Mouse (Mus musculus) heart, embryonic 16.5 days (tissue): ENCODE measurements around the gene Dnal4. TPM values are rescaled to one million over a fixed set of nuclear protein-coding genes. Genes with fewer than 3 reads are reported as not detected.
A peak's percentile ranks its signal among the peaks of the same experiment; 100 is the strongest.
"Not testable (repeated sequence)": the region's sequence is repeated elsewhere in the genome, so short reads cannot be mapped to it uniquely, and the experiment has no call there.

Experiments
- ATAC-seq: fragments of 200-750 bp; cut with Nextera tagmentation; replicated peaks from 2 replicates; pipeline ENCODE4 v1.8.0; 2017; ENCODE audit warnings: moderate number of reproducible peaks; ENCODE audit not compliant: insufficient read depth, low FRiP score; ENCODE audit errors: extremely low read depth
- H3K27ac ChIP-seq: fragments of 300-500 bp; sonication (generic); 2 replicates; pipeline ENCODE4 v1.5.1; 2014; ENCODE audit warnings: mild to moderate bottlenecking, low read length, control low read depth, moderate library complexity
- H3K27me3 ChIP-seq: fragments of 300-500 bp; sonication (generic); 2 replicates; pipeline ENCODE4 v1.6.1; 2014; ENCODE audit warnings: low read length, mixed read lengths; ENCODE audit not compliant: control insufficient read depth, insufficient read depth
- H3K36me3 ChIP-seq: fragments of 300-500 bp; sonication (generic); 2 replicates; pipeline ENCODE4 v1.6.1; 2014; ENCODE audit not compliant: control insufficient read depth, insufficient read depth
- H3K4me1 ChIP-seq: fragments of 300-500 bp; sonication (generic); 2 replicates; pipeline ENCODE4 v1.6.1; 2014; ENCODE audit warnings: low read length, mixed read lengths; ENCODE audit not compliant: control insufficient read depth, insufficient read depth
- H3K4me2 ChIP-seq: fragments of 300-500 bp; sonication (generic); 2 replicates; pipeline ENCODE4 v1.6.1; 2014; ENCODE audit warnings: low read depth, mild to moderate bottlenecking, control low read depth, low read length
- H3K4me3 ChIP-seq: fragments of 300-500 bp; sonication (generic); 2 replicates; pipeline ENCODE4 v1.5.1; 2014; ENCODE audit warnings: mild to moderate bottlenecking, control low read depth, low read length
- H3K9ac ChIP-seq: fragments of 300-500 bp; sonication (generic); 2 replicates; pipeline ENCODE4 v1.6.1; 2014; ENCODE audit warnings: low read length, control low read depth
- H3K9me3 ChIP-seq: fragments of 300-500 bp; sonication (generic); replicated peaks from 2 replicates; pipeline ENCODE4 v1.6.1; 2016; ENCODE audit warnings: low read length; ENCODE audit not compliant: control insufficient read depth
- WGBS: fragments of 180-500 bp; shearing (Covaris S2); extraction: QIAGEN DNeasy Blood & Tissue Kit; methylation state at CpG from one replicate; pipeline ENCODE4 v1.1.7; 2014; 5-methylcytosine and 5-hydroxymethylcytosine counted together
- polyA plus RNA-seq: library from polyadenylated mRNA; unstranded; fragments of >200 nt; fragmentation: Nextera tagmentation; extraction: Ambion mirVana; gene quantifications from 2 replicates; pipeline ENCODE4 v1.2.1, GENCODE M21; 2015

Gene Dnal4
- polyA plus RNA-seq, 1 experiment from 2014 or later, result 43.5 TPM

DNA sequence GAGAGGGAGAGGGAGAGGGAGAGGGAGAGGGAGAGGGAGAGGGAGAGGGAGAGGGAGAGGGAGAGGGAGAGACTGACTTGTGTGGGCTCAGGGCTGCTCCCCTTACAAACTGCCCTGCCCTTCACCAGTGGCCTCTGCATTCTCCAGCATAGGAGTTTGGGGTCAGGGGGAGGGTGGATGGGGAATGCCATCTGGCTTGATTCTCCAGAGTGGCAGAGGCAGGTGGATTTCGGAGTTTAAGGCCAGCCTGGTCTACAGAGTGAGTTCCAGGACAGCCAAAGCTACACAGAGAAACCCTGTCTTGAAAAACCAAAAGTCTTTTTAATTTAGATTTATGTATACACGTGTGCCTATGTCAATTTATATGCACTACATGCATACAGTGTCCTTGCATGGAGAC is 35.2 kb upstream of the Dnal4 start:
- not testable (repeated sequence) for ATAC-seq, H3K27ac ChIP-seq, H3K4me1 ChIP-seq, H3K4me3 ChIP-seq, H3K9ac ChIP-seq, H3K9me3 ChIP-seq, H3K36me3 ChIP-seq, H3K4me2 ChIP-seq
- peaks cover 10% of the 10 kb centered on the region for H3K27me3 ChIP-seq
- 65% methylated on average over 2 of the region's 2 CpGs for WGBS

DNA sequence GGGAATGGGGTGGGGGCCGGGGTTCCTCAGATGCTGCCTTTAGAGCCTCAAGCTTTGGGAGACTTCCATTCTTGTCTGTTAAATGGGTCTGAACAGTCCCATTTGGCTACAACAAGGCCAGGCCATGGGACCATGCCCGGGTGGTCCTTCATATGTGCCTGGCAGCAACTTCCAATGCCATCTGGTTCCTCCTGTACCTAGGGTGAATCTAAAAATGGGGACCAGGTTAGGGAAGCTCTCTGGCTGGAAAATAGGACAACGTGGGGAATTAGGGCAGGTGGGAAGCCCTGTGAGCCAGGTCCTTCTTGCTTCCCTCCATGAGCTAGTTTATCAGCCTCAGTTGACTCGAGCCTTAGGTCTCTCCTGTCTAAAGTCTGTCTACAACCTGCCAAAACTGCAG is 33.3 kb upstream of the Dnal4 start:
- WGBS, result 61% methylated on average over 4 of the region's 4 CpGs
- Histone ChIP-seq H3K27ac (no peak overlapping the region), H3K27me3 (peaks cover 26% of the 10 kb centered on the region), H3K9ac (no peak overlapping the region), H3K4me3 (no peak overlapping the region), H3K4me2 (no peak overlapping the region), H3K4me1 (no peaks in the 10 kb centered on the region), H3K9me3 (no peaks in the 10 kb centered on the region), H3K36me3 (no peaks in the 10 kb centered on the region)
- no peak for ATAC-seq

DNA sequence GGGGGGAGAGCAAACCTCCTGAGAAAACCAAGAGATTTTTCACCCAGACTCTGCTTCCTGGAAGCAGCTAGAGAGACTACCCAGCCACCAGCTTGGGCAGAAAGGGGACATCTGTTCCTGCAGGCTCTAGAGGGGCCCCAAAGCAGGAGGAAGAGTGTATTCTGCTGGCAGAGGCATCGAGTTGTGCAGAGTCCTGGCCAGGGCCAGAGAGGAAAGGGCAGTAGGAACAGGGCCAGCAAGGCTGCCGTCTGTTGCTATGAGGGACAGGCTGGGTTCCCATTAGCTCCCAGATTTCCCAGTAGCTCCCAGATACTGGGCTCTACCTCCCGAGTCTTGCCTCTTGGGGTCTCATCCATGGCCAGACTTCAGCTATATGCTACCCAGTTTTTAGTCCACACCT is 32.4 kb upstream of the Dnal4 start:
- H3K4me1 ChIP-seq, result no peaks in the 10 kb centered on the region
- no peak overlapping the region for H3K9ac ChIP-seq
- H3K27ac ChIP-seq, result no peak overlapping the region
- peaks cover 35% of the 10 kb centered on the region for H3K27me3 ChIP-seq
- no peak for ATAC-seq
- 39% methylated on average over 3 of the region's 3 CpGs for WGBS
- H3K9me3 ChIP-seq, result no peaks in the 10 kb centered on the region
- H3K4me3 ChIP-seq, result no peak overlapping the region
- no peak overlapping the region for H3K4me2 ChIP-seq
- no peaks in the 10 kb centered on the region for H3K36me3 ChIP-seq

DNA sequence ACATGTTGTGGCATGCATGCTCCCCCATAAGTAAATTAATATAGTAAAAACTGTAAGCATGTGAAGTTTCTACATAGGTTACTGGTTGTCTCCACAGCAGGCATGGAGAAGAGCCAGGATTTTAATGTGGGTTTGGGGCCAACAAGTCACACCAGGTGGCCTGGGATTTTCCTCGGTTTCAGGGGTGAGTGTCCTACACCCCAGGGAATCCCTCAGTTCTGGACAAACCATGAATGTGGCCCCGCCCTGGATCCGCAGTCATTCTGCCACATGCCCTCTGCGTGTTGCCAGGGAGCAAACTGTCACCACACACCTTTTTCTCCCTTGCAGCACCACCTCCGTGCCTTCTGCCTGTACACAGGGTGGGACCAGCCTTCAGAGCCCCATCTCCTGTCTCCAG is 31.0 kb upstream of the Dnal4 start:
- ATAC-seq, result no peak
- H3K36me3 ChIP-seq, result no peaks in the 10 kb centered on the region
- 51% methylated on average over 5 of the region's 5 CpGs for WGBS
- no peak overlapping the region for H3K9ac ChIP-seq
- no peak overlapping the region for H3K27ac ChIP-seq
- no peak overlapping the region for H3K4me2 ChIP-seq
- no peaks in the 10 kb centered on the region for H3K9me3 ChIP-seq
- H3K4me3 ChIP-seq, result no peak overlapping the region
- peaks cover 42% of the 10 kb centered on the region for H3K27me3 ChIP-seq
- H3K4me1 ChIP-seq, result peaks cover 2% of the 10 kb centered on the region

DNA sequence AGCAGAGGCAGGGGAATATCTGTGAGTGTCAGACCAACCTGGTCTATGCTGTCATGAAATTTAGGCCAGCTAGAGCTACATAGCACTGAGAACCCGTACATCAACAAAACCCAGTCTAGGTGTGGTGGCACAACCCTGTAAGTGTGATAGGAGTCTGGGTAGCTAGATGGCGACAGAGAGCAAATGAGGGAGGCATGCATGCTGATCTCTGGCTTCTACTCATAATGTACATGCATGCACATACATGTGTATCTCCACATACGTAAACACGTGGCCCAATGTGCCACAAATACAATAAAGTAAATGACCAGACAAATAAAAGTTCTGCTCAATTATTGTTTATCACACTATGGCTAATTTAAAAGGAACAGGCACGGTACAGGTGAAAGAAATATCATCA is 30.5 kb upstream of the Dnal4 start:
- H3K27me3 ChIP-seq, result peaks cover 47% of the 10 kb centered on the region

DNA sequence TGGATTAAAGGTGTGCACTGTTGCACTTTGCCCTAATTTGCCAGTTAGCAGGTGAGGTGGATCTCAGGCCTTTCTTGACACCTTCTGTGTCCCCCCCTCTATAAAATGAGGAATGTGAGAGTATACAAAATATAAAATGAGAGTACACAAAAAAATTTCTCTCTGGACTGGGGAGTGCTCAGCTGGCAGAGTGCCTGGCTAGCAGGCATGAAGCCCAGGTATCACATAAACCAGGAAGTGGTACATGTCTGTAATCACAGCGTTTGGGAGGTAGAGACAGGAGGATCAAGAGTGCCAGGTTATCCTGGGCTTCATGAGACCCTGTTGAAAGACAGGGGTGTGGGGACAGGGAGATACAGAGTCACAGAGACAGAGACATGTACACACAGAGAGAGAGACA is 29.4 kb upstream of the Dnal4 start:
- H3K4me1 ChIP-seq, result peaks cover 3% of the 10 kb centered on the region
- no peaks in the 10 kb centered on the region for H3K9me3 ChIP-seq
- peaks cover 58% of the 10 kb centered on the region for H3K27me3 ChIP-seq
- no peak overlapping the region for H3K27ac ChIP-seq
- no peak overlapping the region for H3K9ac ChIP-seq
- 29% methylated on average over 1 of the region's 1 CpGs for WGBS
- no peak overlapping the region for H3K4me3 ChIP-seq
- ATAC-seq, result no peak
- no peak overlapping the region for H3K4me2 ChIP-seq
- H3K36me3 ChIP-seq, result no peaks in the 10 kb centered on the region

More for the DNA sequence above, 30.5 kb upstream of the Dnal4 start:
- no peak overlapping the region for H3K4me3 ChIP-seq
- WGBS, result 30% methylated on average over 5 of the region's 5 CpGs
- H3K9me3 ChIP-seq, result no peaks in the 10 kb centered on the region
- H3K36me3 ChIP-seq, result no peaks in the 10 kb centered on the region
- no peak overlapping the region for H3K9ac ChIP-seq
- ATAC-seq, result no peak
- H3K4me2 ChIP-seq, result no peak overlapping the region
- no peak overlapping the region for H3K27ac ChIP-seq
- H3K4me1 ChIP-seq, result peaks cover 3% of the 10 kb centered on the region

DNA sequence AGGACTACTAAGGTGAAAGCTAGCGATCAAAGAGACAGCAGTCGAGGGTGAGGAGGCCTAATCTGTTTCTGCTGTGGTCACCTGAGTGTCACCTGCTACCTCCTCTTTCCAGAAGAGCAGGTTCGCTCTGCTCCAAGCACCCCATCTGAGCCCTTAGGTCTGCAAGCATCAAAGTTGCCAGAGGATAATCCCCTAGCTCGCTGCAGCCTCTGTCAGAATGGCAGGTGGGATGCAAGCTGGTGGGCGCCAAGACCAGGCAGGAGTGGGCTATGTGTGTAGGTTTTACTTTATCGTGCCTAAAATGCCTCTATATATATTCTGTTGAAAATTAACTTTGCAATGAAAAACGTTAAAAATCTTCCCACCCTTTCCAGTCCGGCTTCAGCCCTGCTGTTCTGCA is 27.6 kb upstream of the Dnal4 start:
- no peak for ATAC-seq
- H3K4me2 ChIP-seq, result no peak overlapping the region
- WGBS, result 27% methylated on average over 8 of the region's 8 CpGs

DNA sequence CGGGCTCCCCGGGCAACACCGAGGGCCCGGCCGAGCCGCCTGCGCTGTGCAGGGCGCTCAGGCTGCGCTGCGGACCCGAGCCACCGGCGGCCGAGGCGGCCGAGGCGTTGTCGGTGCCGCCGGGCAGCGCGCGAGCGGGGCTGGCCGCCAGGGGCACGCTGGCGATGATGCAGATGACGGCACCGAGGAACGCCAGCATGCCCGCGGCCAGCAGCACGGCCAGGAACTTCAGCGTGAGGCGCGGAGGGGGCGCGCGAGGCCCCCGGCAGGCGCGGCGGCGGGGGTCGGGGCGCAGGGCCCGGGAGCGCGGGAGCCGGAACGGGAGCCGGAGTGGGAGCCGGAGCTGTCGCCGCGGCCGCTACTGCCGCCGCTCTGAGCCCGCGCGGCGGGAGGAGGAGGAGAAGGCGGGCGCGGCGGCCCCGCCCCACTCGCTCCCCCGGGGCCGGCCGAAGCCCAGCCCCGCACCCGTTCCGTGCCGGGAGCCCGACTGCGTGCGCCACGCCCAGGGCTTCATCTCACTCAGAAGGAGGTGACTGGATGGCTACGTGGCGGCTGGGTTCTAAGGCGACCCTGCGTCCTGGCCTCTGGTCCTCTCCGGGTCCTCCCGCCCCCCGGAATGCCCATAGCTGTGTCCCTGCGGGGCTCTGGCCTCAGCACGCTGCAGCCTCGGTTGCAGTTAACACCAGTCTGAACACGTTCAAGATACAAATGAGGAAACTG is 26.9 kb upstream of the Dnal4 start, which contains the start of gene Nptxr:
TSS of gene Nptxr (minus strand) at position 415 of the 720 bp plus-strand sequence.
- ATAC-seq, result peak; percentile 79
- peaks cover 3% of the 10 kb centered on the region for H3K4me1 ChIP-seq
- H3K36me3 ChIP-seq, result no peaks in the 10 kb centered on the region
- H3K4me3 ChIP-seq, result peak within 1 kb of the TSS; percentile 71
- no peak within 1 kb of the TSS for H3K27ac ChIP-seq
- peak within 1 kb of the TSS; percentile 95 for H3K4me2 ChIP-seq
- H3K9me3 ChIP-seq, result no peaks in the 10 kb centered on the region
- peaks cover 67% of the 10 kb centered on the region for H3K27me3 ChIP-seq
- H3K9ac ChIP-seq, result peak within 1 kb of the TSS; percentile 70
- WGBS, result under 1% methylated on average over 62 of the region's 91 CpGs

More for the DNA sequence above, 27.6 kb upstream of the Dnal4 start:
- H3K27ac ChIP-seq, result no peak overlapping the region
- no peaks in the 10 kb centered on the region for H3K36me3 ChIP-seq
- no peak overlapping the region for H3K4me3 ChIP-seq
- H3K4me1 ChIP-seq, result peaks cover 3% of the 10 kb centered on the region
- H3K9ac ChIP-seq, result no peak overlapping the region
- peaks cover 65% of the 10 kb centered on the region for H3K27me3 ChIP-seq
- no peaks in the 10 kb centered on the region for H3K9me3 ChIP-seq

DNA sequence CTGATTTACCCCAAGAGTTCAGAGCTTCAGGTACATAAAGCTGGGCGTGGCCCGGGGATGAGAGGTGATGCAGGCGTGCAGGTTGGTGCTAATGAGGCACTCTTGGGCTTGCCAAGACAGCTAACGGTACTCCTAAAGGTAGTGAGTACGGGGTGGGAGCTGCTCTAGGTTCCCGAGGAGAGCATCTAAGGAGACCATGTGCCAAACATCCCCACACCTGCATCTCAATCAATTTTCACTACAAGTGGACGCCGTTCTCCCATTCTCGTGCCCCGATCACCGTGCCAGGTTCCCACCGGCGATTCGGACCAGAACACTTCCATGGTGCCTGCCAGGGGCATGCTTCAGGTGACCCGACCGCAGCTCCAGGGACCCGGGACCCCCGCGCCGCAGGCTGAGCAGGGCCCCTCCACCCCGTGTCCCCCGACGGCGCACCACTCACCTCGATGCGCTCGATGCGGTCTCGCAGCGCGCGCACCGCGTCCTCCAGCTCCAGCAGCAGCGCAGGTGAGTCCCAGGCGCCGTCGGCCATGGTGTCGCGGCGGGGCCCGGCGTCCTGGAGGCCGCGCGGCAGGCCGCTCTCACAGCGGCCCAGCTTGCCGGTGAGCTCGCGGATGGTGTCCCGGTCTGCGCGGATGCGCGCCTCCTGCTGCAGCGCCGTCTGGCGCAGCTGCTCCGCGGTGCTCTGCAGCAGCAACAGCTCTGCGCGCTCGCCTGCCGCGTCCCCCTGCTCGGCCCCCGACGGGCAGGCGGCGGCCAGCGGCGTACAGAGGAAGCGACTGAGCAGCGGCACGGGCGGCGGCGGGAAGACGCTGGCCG is 26.1 kb upstream of the Dnal4 start:
- peak; percentile 56 for ATAC-seq
- Histone ChIP-seq H3K27ac (no peak overlapping the region), H3K27me3 (peaks cover 63% of the 10 kb centered on the region), H3K36me3 (no peaks in the 10 kb centered on the region), H3K9me3 (no peaks in the 10 kb centered on the region), H3K4me1 (peaks cover 3% of the 10 kb centered on the region), H3K9ac (peak overlapping the region; percentile 70), H3K4me3 (peak overlapping the region; percentile 71), H3K4me2 (peak overlapping the region; percentile 95)
- WGBS, result 6% methylated on average over 78 of the region's 81 CpGs
